Mouse (Mus musculus) liver, postnatal 0 days (tissue): ENCODE data around the gene BC052040. TPM values are rescaled to one million over a fixed set of nuclear protein-coding genes. Genes with fewer than 3 reads are reported as not detected.

ENCODE experiments used
- ATAC-seq: fragments of 200-750 bp; cut with Nextera tagmentation; 2 replicates; pipeline ENCODE4 v1.8.0; 2017; ENCODE audit warnings: mild to moderate bottlenecking, moderate library complexity
- DNase-seq: peaks from one replicate; pipeline ENCODE4 v3.0.0-alpha.2; 2016
- H3K27ac ChIP-seq: fragments of 300-500 bp; sonication (generic); 2 replicates; pipeline ENCODE4 v1.5.1; 2014; ENCODE audit warnings: antibody characterized with exemption, moderate library complexity, mild to moderate bottlenecking, low read depth
- H3K27me3 ChIP-seq: fragments of 300-500 bp; sonication (generic); 2 replicates; pipeline ENCODE4 v1.6.1; 2014; ENCODE audit warnings: low read length, control low read depth, mixed read lengths; ENCODE audit not compliant: insufficient read depth
- H3K36me3 ChIP-seq: fragments of 300-500 bp; sonication (generic); replicated peaks from 2 replicates; pipeline ENCODE4 v1.6.1; 2014; ENCODE audit warnings: mild to moderate bottlenecking, control low read depth, low read length, moderate library complexity, mixed read lengths; ENCODE audit not compliant: insufficient read depth
- H3K4me1 ChIP-seq: fragments of 300-500 bp; sonication (generic); 2 replicates; pipeline ENCODE4 v1.6.1; 2014; ENCODE audit warnings: antibody characterized with exemption, mild to moderate bottlenecking, control low read depth; ENCODE audit not compliant: insufficient read depth
- H3K4me2 ChIP-seq: fragments of 300-500 bp; sonication (generic); 2 replicates; pipeline ENCODE4 v1.6.1; 2014; ENCODE audit warnings: low read depth, mild to moderate bottlenecking, low read length, moderate library complexity, mixed read lengths
- H3K4me3 ChIP-seq: fragments of 300-500 bp; sonication (generic); 2 replicates; pipeline ENCODE4 v1.5.1; 2014; ENCODE audit warnings: low read depth, low read length
- H3K9ac ChIP-seq: fragments of 300-500 bp; sonication (generic); replicated peaks from 2 replicates; pipeline ENCODE4 v1.6.1; 2014; ENCODE audit warnings: mild to moderate bottlenecking, moderate library complexity
- H3K9me3 ChIP-seq: fragments of 300-500 bp; sonication (generic); 2 replicates; pipeline ENCODE4 v1.6.1; 2016; ENCODE audit warnings: mild to moderate bottlenecking, control low read depth, low read length, mixed read lengths
- CTCF ChIP-seq: sonication (generic); IDR thresholded peaks from 2 replicates; pipeline ENCODE4 v1.5.1; 2016; ENCODE audit warnings: antibody characterized with exemption, low read depth
- EP300 ChIP-seq: IDR thresholded peaks from 2 replicates; pipeline ENCODE4 v1.6.1; 2016; ENCODE audit warnings: antibody characterized with exemption, low read depth, mild to moderate bottlenecking
- WGBS: fragments of 180-500 bp; shearing (Covaris S2); extraction: QIAGEN DNeasy Blood & Tissue Kit; methylation state at CpG from one replicate; pipeline ENCODE4 v1.1.7; 2014; ENCODE audit not compliant: insufficient replicate concordance; 5-methylcytosine and 5-hydroxymethylcytosine counted together
- polyA plus RNA-seq: library from polyadenylated mRNA; unstranded; fragments of >200 nt; fragmentation: Nextera tagmentation; extraction: Ambion mirVana; gene quantifications from 2 replicates; pipeline ENCODE4 v1.2.1, GENCODE M21; 2015

BC052040 gene
- polyA plus RNA-seq, 1 experiment from 2014 or later: 4.1 TPM

DNA sequence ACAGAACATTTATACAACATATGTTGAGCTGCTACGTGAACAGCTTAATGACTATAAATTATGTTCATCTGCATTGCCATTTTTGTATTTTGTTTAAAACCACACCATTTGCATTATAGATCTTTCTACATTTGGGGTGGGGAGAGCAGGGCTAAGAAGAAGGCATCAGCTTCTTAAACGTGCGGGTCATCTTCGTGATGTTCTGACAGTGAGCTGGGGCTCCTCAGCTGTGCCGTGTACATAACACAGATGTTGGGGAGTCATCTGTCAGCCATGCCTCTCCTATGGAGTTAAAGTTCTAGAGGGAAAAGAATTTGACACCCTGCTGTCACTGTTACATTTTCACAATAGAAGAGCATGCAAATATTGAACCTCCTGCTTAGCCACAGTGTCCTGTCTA, 19.2 kb downstream of the BC052040 start:
- no peak overlapping the region for H3K9ac ChIP-seq
- no peaks in the 10 kb centered on the region for H3K27me3 ChIP-seq
- ATAC-seq: no peak
- 79% methylated on average over 5 of the region's 5 CpGs for WGBS
- H3K27ac ChIP-seq: no peak overlapping the region
- no peak for DNase-seq
- H3K4me1 ChIP-seq: no peaks in the 10 kb centered on the region; the same call in 1 of the 2 replicates
- no peaks in the 10 kb centered on the region for H3K36me3 ChIP-seq
- TF ChIP-seq EP300 (no peak), CTCF (no peak)
- no peak overlapping the region for H3K4me3 ChIP-seq
- no peak overlapping the region for H3K4me2 ChIP-seq
- H3K9me3 ChIP-seq: no peaks in the 10 kb centered on the region

DNA sequence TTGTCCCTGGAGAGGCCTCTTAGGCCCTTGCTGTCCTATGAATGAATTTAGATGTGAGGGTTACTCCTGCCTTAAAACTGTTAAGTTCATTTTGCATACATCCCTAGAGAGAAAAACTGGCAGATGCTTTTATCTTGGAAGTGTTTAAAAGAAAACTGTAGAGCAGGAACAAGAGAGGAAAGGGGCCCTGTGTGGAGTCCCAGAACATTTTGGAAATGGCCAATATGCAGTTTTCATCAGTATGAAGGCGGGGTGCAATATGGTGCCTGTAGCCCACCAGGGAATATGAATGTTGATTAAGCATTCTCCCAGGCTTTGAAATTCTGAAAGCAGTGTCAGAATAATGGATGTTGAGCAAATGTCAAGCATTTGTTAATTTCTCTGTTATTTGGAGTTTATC, 19.8 kb downstream of the BC052040 start:
- Histone ChIP-seq H3K9ac (no peak overlapping the region), H3K4me2 (no peak overlapping the region), H3K36me3 (no peaks in the 10 kb centered on the region), H3K4me3 (no peak overlapping the region), H3K27me3 (no peaks in the 10 kb centered on the region), H3K27ac (no peak overlapping the region), H3K4me1 (no peaks in the 10 kb centered on the region; the same call in 1 of the 2 replicates), H3K9me3 (no peaks in the 10 kb centered on the region)
- no peak for ATAC-seq
- no peak for DNase-seq
- TF ChIP-seq EP300: no peak
- no peak for TF ChIP-seq CTCF
- 88% methylated on average over 1 of the region's 1 CpGs for WGBS

DNA sequence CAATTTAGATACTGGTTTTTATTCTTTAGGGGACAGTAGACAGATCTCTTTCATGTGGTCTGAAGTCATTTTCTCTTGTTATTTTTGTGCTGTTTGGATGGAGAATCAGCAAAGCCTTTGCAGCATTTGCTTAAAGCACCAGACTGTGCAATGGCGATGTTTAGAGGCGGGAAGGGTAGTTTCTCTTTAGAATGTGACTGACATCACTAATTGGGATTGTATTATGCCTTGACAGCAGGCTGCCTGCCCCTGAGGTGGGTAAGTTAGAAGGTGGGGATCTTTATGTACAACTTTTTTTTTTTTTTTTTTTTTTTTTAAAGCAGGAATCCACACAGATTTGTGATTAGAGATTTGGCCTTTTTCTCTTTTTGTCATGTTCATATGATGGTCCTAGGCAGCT, 20.6 kb downstream of the BC052040 start:
- Histone ChIP-seq H3K9ac (no peak overlapping the region), H3K4me2 (no peak overlapping the region), H3K27ac (no peak overlapping the region), H3K4me3 (no peak overlapping the region), H3K27me3 (no peaks in the 10 kb centered on the region), H3K9me3 (no peaks in the 10 kb centered on the region), H3K36me3 (no peaks in the 10 kb centered on the region), H3K4me1 (no peaks in the 10 kb centered on the region; the same call in 1 of the 2 replicates)
- TF ChIP-seq EP300 (no peak), CTCF (no peak)
- DNase-seq (no peak), ATAC-seq (no peak)
- WGBS: 78% methylated on average over 2 of the region's 2 CpGs

DNA sequence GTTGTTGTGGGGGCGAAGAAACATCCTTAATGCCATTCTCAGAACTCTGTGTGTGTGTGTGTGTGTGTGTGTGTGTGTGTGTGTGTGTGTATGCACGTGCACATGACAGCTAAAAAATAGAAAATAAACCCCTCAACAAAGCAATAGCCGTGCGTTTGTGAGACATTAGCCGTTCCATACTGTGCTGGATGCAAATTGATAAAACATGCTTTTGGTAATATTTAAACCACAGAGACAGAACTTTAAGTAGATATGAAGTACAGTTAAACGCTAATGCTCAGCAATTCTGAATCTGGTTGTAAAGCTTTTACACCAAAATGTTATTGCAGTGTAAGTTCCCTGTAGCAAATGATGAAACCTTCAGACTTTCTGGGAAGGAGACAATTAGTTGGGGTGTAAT, 22.6 kb downstream of the BC052040 start:
- WGBS: 61% methylated on average over 6 of the region's 6 CpGs
- Histone ChIP-seq H3K4me1 (no peaks in the 10 kb centered on the region; the same call in 1 of the 2 replicates), H3K27me3 (no peaks in the 10 kb centered on the region), H3K9me3 (no peaks in the 10 kb centered on the region), H3K4me2 (no peak overlapping the region), H3K4me3 (no peak overlapping the region), H3K36me3 (no peaks in the 10 kb centered on the region), H3K27ac (no peak overlapping the region), H3K9ac (no peak overlapping the region)
- ATAC-seq: no peak
- DNase-seq: no peak
- TF ChIP-seq EP300: 0 out of 2 replicates have a peak, but pooled peaks have one; percentile 23
- no peak for TF ChIP-seq CTCF

DNA sequence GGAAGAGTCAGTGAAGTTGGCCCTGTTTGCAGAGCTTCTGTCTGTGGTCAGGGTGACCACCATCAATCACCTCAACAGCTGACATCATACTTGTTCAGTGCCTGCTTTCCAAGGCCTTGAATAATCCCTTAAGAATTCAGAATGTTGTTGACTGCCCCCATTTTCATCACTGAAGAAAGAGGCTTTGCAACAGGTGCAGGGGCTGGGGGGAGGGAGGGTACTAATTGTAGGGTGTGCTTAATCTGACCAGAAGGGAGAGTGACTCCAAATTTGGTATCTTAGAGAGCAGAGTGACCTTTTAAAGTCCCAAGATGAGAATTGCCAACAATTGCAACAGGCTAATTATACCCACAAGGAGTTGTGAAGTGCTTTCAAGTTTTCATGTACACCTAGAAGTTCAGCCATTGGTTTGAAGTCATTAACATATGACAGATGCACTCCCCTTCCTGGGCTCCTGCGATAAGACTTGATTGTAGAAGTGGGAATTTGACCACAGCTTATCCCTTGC, 24.4 kb downstream of the BC052040 start:
- TF ChIP-seq CTCF (no peak), EP300 (no peak; the same call in 1 of the 2 replicates)
- Histone ChIP-seq H3K27ac (no peak overlapping the region), H3K36me3 (no peaks in the 10 kb centered on the region), H3K4me2 (no peak overlapping the region), H3K4me1 (no peaks in the 10 kb centered on the region; the same call in 1 of the 2 replicates), H3K9ac (no peak overlapping the region), H3K27me3 (no peaks in the 10 kb centered on the region), H3K9me3 (no peaks in the 10 kb centered on the region), H3K4me3 (no peak overlapping the region)
- ATAC-seq: no peak
- WGBS: 73% methylated on average over 1 of the region's 1 CpGs
- no peak for DNase-seq

DNA sequence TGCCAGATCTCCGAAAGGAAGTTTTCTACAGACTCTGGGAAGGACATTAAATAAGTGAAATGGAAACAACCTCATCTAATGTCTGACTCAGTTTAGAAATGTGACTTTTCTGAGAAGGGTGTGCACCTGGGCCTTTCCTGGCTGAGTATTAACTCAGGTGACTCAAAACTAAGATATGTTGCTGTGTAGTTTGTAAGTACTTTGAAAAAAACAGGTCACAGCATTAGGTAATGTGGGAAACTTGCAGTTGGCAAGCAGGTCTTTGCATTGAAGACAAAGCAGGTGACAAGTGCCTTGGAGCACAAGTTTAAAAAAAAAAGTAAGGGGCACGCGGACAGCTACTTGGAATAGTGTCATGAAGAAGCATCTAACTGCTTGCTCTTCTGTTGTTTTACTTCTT, 27.5 kb downstream of the BC052040 start:
- Histone ChIP-seq H3K9me3 (no peaks in the 10 kb centered on the region), H3K9ac (no peak overlapping the region), H3K36me3 (no peaks in the 10 kb centered on the region), H3K4me3 (no peak overlapping the region), H3K27me3 (no peaks in the 10 kb centered on the region), H3K4me1 (no peaks in the 10 kb centered on the region; the same call in 1 of the 2 replicates), H3K4me2 (no peak overlapping the region), H3K27ac (no peak overlapping the region)
- WGBS: 90% methylated on average over 3 of the region's 3 CpGs
- no peak for ATAC-seq
- DNase-seq: no peak
- no peak for TF ChIP-seq CTCF
- no peak for TF ChIP-seq EP300
